Mouse (Mus musculus): ENCODE measurements around the gene Nbea. TPM values are rescaled to one million over a fixed set of nuclear protein-coding genes. Genes with fewer than 3 reads are reported as not detected.
A peak's percentile ranks its signal among the peaks of the same experiment; 100 is the strongest.

Gene Nbea
- total RNA-seq, 2 experiments from 2014 or later, result not detected

GRCm38 (mm10) chr3:55847115-55847514 is 336.4 kb downstream of the Nbea start:
- peak; percentile 87 for ATAC-seq (replicated peaks; ENCODE audit: poor library complexity, severe bottlenecking)

GRCm38 (mm10) chr3:55837188-55837587 is 346.3 kb downstream of the Nbea start:
- ATAC-seq (replicated peaks; ENCODE audit: poor library complexity, severe bottlenecking), result no peak

GRCm38 (mm10) chr3:55835207-55835606 is 348.3 kb downstream of the Nbea start:
- ATAC-seq (replicated peaks; ENCODE audit: poor library complexity, severe bottlenecking), result no peak

- no peak for ATAC-seq (replicated peaks; ENCODE audit: poor library complexity, severe bottlenecking)
Measured at GRCm38 (mm10) chr3:55830226-55830625, 353.3 kb downstream of the Nbea start.

- ATAC-seq (replicated peaks; ENCODE audit: poor library complexity, severe bottlenecking), result peak; percentile 99
Measured at GRCm38 (mm10) chr3:55828481-55829256, 354.8 kb downstream of the Nbea start.

GRCm38 (mm10) chr3:55824864-55825263 is 358.6 kb downstream of the Nbea start:
- ATAC-seq (replicated peaks; ENCODE audit: poor library complexity, severe bottlenecking), result no peak

- no peak for ATAC-seq (replicated peaks; ENCODE audit: poor library complexity, severe bottlenecking)
Measured at GRCm38 (mm10) chr3:55819598-55819997, 363.9 kb downstream of the Nbea start.

- ATAC-seq (replicated peaks; ENCODE audit: poor library complexity, severe bottlenecking), result no peak
Measured at GRCm38 (mm10) chr3:55818082-55818481, 365.4 kb downstream of the Nbea start.

GRCm38 (mm10) chr3:55816638-55817375 is 366.7 kb downstream of the Nbea start:
- peak; percentile 99 for ATAC-seq (replicated peaks; ENCODE audit: poor library complexity, severe bottlenecking)

GRCm38 (mm10) chr3:55816096-55816495 is 367.4 kb downstream of the Nbea start:
- ATAC-seq (replicated peaks; ENCODE audit: poor library complexity, severe bottlenecking), result no peak

- no peak for ATAC-seq (replicated peaks; ENCODE audit: poor library complexity, severe bottlenecking)
Measured at GRCm38 (mm10) chr3:55814993-55815625, 368.4 kb downstream of the Nbea start.

GRCm38 (mm10) chr3:55794768-55795167 is 388.7 kb downstream of the Nbea start:
- ATAC-seq (replicated peaks; ENCODE audit: poor library complexity, severe bottlenecking), result no peak

GRCm38 (mm10) chr3:55793842-55794575 is 389.5 kb downstream of the Nbea start:
- ATAC-seq (replicated peaks; ENCODE audit: poor library complexity, severe bottlenecking), result no peak

- ATAC-seq (replicated peaks; ENCODE audit: poor library complexity, severe bottlenecking), result no peak
Measured at GRCm38 (mm10) chr3:55792251-55792650, 391.2 kb downstream of the Nbea start.

- peak; percentile 59 for ATAC-seq (replicated peaks; ENCODE audit: poor library complexity, severe bottlenecking)
Measured at GRCm38 (mm10) chr3:55790609-55791008, 392.9 kb downstream of the Nbea start.

GRCm38 (mm10) chr3:55789856-55790255 is 393.6 kb downstream of the Nbea start:
- peak; percentile 52 for ATAC-seq (replicated peaks; ENCODE audit: poor library complexity, severe bottlenecking)

- ATAC-seq (replicated peaks; ENCODE audit: poor library complexity, severe bottlenecking), result no peak
Measured at GRCm38 (mm10) chr3:55788621-55789201, 394.8 kb downstream of the Nbea start.

GRCm38 (mm10) chr3:55788214-55788586 is 395.3 kb downstream of the Nbea start:
- no peak for ATAC-seq (replicated peaks; ENCODE audit: poor library complexity, severe bottlenecking)

- ATAC-seq (replicated peaks; ENCODE audit: poor library complexity, severe bottlenecking), result peak; percentile 29
Measured at GRCm38 (mm10) chr3:55787487-55788213, 395.9 kb downstream of the Nbea start.

All from granulocyte monocyte progenitor cell, adult 5-6 weeks (primary cell).